Mouse (Mus musculus) mature B cell (primary cell): ENCODE measurements around the gene Dpy19l3.

Experiments used
- in situ Hi-C: fragments of 300-500 bp; cut with MboI; formaldehyde crosslinking; loops from 2 replicates; pipeline ENCODE4 v1.14.3; 2019

Gene Dpy19l3

GRCm38 (mm10) chr7:35750873-35751272 lies 3.4 kb downstream of the Dpy19l3 start:
- in situ Hi-C loops: no loop called here

- in situ Hi-C loops: no loop called here
Observed at GRCm38 (mm10) chr7:35747397-35747964, 6.8 kb downstream of the Dpy19l3 start.

- in situ Hi-C loops: no loop called here
Observed at GRCm38 (mm10) chr7:35746686-35747396, 7.4 kb downstream of the Dpy19l3 start.

- in situ Hi-C loops: no loop called here
Observed at GRCm38 (mm10) chr7:35745281-35745702, 9.0 kb downstream of the Dpy19l3 start.

- in situ Hi-C loops: no loop called here
Observed at GRCm38 (mm10) chr7:35744771-35745170, 9.5 kb downstream of the Dpy19l3 start.

- in situ Hi-C loops: no loop called here
Observed at GRCm38 (mm10) chr7:35742310-35742709, 11.9 kb downstream of the Dpy19l3 start.

- in situ Hi-C loops: no loop called here
Observed at GRCm38 (mm10) chr7:35741858-35742257, 12.4 kb downstream of the Dpy19l3 start.

GRCm38 (mm10) chr7:35740489-35741230 lies 13.6 kb downstream of the Dpy19l3 start:
- in situ Hi-C loops: no loop called here

GRCm38 (mm10) chr7:35738871-35739270 lies 15.4 kb downstream of the Dpy19l3 start:
- in situ Hi-C loops: no loop called here

GRCm38 (mm10) chr7:35733313-35734050 lies 20.8 kb downstream of the Dpy19l3 start:
- in situ Hi-C loops: no loop called here

GRCm38 (mm10) chr7:35732585-35733059 lies 21.6 kb downstream of the Dpy19l3 start:
- in situ Hi-C loops: no loop called here

GRCm38 (mm10) chr7:35729621-35730031 lies 24.6 kb downstream of the Dpy19l3 start:
- in situ Hi-C loops: no loop called here

GRCm38 (mm10) chr7:35728376-35728775 lies 25.9 kb downstream of the Dpy19l3 start:
- in situ Hi-C loops: no loop called here

- in situ Hi-C loops: no loop called here
Observed at GRCm38 (mm10) chr7:35723035-35723434, 31.2 kb downstream of the Dpy19l3 start.

- in situ Hi-C loops: no loop called here
Observed at GRCm38 (mm10) chr7:35718421-35719178, 35.7 kb downstream of the Dpy19l3 start.

- in situ Hi-C loops: no loop called here
Observed at GRCm38 (mm10) chr7:35710366-35710765, 43.9 kb downstream of the Dpy19l3 start.

- in situ Hi-C loops: no loop called here
Observed at GRCm38 (mm10) chr7:35708101-35708500, 46.2 kb downstream of the Dpy19l3 start.

GRCm38 (mm10) chr7:35699005-35699404 lies 55.2 kb downstream of the Dpy19l3 start:
- in situ Hi-C loops: no loop called here

GRCm38 (mm10) chr7:35698073-35698472 lies 56.2 kb downstream of the Dpy19l3 start:
- in situ Hi-C loops: no loop called here

GRCm38 (mm10) chr7:35692641-35693040 lies 61.6 kb downstream of the Dpy19l3 start:
- in situ Hi-C loops: no loop called here

- in situ Hi-C loops: no loop called here
Observed at GRCm38 (mm10) chr7:35692117-35692516, 62.1 kb downstream of the Dpy19l3 start.
